Mouse (Mus musculus) E14TG2a.4 (cell line): Measurements from ENCODE around the gene Hsf2bp.

Source experiments
- CTCF ChIP-seq: conservative IDR thresholded peaks from 2 replicates; pipeline ENCODE4 v1.5.1; 2014; ENCODE audit warnings: low read length
- POU5F1 ChIP-seq: IDR thresholded peaks from 2 replicates; pipeline ENCODE4 v1.6.1; 2014; ENCODE audit warnings: low read length, borderline replicate concordance

- no peak for TF ChIP-seq CTCF
- TF ChIP-seq POU5F1, result no peak
Observed at GRCm38 (mm10) chr17:31983491-31983890, 52.7 kb downstream of the Hsf2bp start.
